Mouse (Mus musculus) lung, postnatal 14 days (tissue): ENCODE data around the gene Agk.

Source experiments
- DNase-seq: peaks from one replicate; pipeline ENCODE4 v3.0.0; 2021

Agk gene

GRCm38 (mm10) chr6:40413046-40413445, 88.1 kb downstream of the Agk start:
- DNase-seq: no peak

DNA sequence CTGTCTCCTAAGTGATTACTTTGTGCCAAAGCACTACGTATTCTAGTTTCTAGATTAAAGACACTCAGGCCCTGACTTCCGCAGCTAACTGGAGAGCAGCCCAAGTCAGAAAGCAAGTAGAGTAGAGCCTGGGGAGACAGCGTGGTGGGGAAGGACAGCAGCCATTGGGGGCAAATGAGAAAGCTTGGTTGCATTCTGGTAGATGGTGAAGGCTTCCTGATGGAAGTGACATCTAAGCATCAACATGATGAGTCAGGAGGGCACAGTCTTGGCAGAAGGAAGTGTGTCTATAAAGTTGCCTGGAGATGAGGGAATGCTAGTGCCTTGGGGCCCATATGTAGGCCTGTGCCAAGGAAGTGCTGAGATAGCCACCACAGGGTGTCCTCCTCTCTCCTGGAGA, 88.6 kb downstream of the Agk start:
- no peak for DNase-seq

- no peak for DNase-seq
Measured at GRCm38 (mm10) chr6:40415799-40416198, 90.8 kb downstream of the Agk start.

- no peak for DNase-seq
Measured at GRCm38 (mm10) chr6:40418386-40418785, 93.4 kb downstream of the Agk start.

DNA sequence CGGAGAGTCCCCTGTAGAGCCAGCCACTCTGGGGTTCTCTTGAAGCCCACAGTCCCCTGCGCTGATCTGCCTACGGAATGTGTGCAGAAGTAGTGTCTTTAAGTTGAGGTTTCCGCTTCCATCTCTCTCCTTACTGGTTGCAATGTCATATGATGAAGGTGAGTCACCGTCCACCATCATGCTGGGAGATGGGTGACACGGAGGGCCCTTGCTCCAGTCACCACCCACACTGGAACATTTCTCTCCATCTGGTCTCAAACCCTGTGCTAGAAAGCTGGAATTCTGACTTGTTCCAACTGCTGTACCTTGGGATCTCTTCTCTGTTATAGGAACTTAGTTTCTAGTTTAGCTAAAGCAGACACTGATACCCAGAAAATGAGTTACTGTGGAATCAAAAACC, 96.1 kb downstream of the Agk start:
- DNase-seq: no peak

- no peak for DNase-seq
Measured at GRCm38 (mm10) chr6:40423013-40423412, 98.0 kb downstream of the Agk start.

GRCm38 (mm10) chr6:40423774-40424173, 98.8 kb downstream of the Agk start:
- DNase-seq: peak; percentile 71

GRCm38 (mm10) chr6:40427441-40427840, 102.5 kb downstream of the Agk start:
- DNase-seq: no peak

GRCm38 (mm10) chr6:40428696-40429095, 103.7 kb downstream of the Agk start:
- no peak for DNase-seq

- DNase-seq: peak; percentile 15
Measured at GRCm38 (mm10) chr6:40429521-40429931, 104.6 kb downstream of the Agk start.

DNA sequence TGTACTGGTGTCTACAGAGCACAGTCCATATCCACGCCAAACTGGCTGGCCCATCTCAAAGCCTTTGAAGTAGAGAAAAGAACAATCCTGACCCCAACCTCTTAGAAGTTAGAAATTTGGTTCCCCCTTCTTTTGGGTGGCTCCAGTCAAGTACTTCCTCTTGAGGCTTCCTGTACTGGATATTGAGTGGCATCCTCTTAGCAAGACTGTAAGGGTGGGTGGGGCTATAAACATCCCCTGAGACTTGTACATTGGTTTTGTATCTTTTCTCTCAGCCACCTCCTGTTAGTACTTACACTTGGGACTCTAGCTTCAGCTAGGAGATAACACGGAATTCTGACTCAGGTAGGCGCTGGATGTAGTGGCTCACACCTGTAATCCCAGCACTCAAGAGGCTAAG, 105.3 kb downstream of the Agk start:
- peak; percentile 5 for DNase-seq

DNA sequence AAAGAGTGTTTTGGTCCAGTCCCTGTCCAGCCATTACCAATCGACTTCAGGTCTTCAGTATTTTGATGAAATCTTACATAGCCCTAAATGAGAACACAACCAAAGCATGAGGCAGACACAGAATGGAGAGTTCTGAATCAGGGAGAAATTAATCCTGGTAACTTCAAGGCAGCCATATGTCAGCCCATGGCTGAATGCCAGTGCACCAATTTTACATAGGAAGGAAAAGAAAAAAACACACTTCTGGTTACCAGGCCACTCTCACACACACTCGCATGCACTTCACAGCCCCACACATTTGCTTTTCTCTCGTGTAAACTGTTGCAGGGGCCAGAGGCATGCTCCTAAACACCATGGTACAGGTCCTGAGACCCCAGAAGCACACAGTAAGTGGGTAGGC, 105.9 kb downstream of the Agk start:
- DNase-seq: no peak

DNA sequence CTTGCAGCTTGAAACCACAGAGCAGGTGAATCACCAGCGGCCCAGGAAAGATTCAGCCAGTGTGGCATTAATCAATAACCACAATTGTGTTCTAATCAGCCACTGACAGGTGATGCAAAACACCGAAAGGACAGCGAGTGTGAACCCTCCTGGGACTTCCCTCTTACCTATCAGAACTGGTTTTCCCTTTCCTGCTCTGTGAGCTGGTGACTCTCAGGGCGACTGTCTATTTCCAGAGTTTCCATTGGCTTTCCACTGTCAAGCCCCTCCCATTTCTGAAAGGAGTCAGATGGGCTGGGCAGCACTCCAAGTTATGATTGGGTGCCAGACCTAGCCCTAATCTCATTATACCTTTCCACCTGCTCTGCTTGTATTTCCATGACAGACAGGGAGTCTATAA, 106.4 kb downstream of the Agk start:
- peak; percentile 24 for DNase-seq

GRCm38 (mm10) chr6:40431812-40432211, 106.8 kb downstream of the Agk start:
- DNase-seq: no peak

GRCm38 (mm10) chr6:40432346-40433275, 107.6 kb downstream of the Agk start:
- no peak for DNase-seq

DNA sequence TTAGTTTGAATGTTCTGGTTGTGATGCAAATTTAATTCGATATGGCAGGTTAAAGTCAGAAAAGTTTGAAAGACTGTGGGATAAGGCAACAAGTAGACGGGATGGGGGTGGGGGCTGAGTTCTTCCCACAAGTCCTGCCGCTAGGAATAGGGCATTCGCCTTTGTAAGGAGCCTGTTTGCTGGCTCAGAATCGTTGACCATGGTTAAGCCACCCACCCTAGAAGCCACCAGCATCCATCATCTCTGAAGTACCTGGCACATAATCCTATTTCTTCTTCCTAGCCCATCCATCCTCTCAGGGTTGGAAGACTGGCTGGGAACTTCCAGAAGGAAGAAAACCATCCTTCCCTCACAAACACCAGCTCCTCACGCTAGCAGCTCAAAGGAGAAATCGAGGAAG, 109.7 kb downstream of the Agk start:
- DNase-seq: no peak

GRCm38 (mm10) chr6:40435151-40436046, 110.4 kb downstream of the Agk start:
- peak; percentile 30 for DNase-seq

DNA sequence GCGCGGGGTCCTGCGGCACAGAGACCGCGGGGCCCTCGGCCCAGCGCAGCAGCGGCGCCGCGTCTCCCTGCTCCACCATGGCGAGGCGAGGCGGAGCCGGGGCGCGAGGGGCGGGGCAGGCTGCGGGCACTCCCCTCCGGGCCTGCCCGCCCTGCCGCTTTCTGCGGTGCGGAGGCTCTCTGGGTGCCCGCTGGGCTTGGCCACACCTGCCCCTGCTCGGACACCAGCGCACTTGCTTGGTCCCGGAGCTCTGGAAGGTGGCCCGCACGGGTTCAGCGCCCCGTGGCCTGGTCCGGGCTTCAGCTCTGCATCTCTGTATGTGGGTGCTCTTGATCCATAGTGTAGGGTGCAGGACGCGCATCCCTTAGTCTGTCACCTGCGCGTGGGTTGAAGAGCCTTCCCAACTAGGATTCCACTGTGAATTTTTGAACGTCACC, 111.1 kb downstream of the Agk start, which contains the start of gene E330009J07Rik:
TSS of gene E330009J07Rik (minus strand) at position 89 of the 437 bp plus-strand sequence.
- DNase-seq: peak; percentile 87

DNA sequence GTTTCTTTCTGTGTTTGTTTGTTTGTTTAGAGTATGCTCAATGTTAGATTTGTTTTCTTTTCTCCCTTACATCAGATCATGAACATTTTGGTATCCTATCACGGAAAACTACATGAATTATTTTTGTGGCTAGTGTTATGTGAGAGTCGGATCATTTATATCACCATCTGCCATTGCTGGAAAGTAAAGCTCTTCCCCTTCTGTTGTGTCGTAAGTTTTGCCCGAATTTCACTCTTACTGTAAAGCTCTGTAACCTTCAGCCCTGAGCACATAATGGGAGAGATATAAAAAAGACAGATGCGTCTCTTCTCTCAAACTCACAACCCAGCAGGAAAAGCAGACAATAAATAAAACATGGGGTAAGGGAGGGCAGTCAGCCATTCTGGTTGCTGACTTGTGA, 114.0 kb downstream of the Agk start, which contains the start of gene Wee2:
TSS of gene Wee2 (plus strand) at position 153 of the 400 bp plus-strand sequence.
- no peak for DNase-seq

DNA sequence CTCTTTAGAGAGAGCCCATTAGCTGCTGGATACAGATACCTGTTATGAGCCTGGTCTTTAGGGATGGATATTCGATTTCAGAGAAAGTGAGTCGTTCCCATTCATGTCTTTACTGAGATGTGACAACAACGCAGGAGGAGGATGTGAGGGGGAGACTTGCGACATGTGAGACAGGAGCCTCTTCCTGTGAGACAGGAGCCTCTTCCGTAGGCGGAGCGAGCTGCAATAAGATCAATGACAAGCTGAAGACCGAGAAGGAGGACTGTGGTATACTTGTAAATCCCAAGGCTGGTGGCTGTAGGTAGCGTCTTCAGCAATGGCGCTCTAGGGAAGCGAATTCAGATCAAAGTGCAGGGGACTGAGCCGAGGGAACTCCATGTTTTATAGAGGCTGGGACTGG, 114.8 kb downstream of the Agk start:
- no peak for DNase-seq

- no peak for DNase-seq
Measured at GRCm38 (mm10) chr6:40441276-40441675, 116.3 kb downstream of the Agk start.

GRCm38 (mm10) chr6:40441755-40442154, 116.8 kb downstream of the Agk start:
- DNase-seq: no peak

DNA sequence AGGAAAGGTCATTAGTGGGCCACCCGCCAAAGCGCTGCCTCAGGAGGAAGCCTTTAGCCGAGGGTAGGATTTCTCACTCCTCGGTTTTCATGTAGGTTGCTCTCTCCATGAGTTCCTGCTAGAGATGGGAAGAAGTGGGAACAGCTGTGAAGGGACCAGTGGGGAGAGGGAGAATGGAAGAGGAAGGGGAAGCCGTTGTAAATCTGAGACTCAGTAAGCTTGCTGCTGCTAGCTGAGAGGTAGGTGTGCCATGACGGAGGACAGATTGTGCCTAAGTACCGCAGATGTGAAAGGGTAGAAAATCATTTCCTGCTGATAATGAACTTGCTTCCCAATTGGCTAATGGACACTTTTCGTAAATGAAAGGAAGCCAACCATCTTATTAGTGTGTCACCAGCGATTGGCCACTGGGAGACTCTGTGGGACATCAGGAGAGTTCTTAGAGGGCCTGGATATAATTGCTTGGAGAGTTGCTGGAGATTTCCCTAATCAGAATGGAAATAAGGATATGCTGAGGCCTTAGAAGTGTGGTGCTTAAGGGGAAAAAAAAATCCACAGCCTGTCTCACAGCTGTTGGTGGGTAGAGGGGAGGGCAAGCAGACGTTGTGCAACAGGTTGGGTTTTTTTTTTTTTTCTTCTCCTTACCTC, 118.4 kb downstream of the Agk start:
- no peak for DNase-seq
